Mouse (Mus musculus): ENCODE data around the gene Tmem191c. TPM values are rescaled to one million over a fixed set of nuclear protein-coding genes. Genes with fewer than 3 reads are reported as not detected.

Gene Tmem191c
- polyA plus RNA-seq, 1 experiment from 2014 or later, result 25.3 TPM

DNA sequence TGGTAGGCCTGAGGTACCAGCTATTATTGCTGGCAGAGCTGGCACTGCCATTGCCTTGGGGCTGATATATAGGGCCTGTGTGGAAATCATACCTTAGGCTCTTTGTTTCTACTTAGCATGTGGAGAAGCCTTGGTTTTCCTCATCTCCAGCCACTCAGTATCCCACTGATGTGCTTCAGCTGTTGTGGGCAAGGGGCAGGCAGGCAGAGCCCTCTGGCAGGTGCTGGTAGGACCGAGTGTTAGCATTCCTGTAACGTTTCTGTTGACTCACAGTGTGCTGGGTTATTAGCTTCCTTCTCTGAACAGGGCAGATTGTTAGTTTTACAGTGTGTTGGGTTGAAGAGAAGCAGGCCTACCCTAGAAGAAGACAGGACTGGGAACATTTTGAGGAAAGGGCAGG is 20.6 kb upstream of the Tmem191c start:
- 87% methylated on average over 2 of the region's 2 CpGs for WGBS
- Histone ChIP-seq H3K36me3 (ENCODE audit: control insufficient read depth, insufficient read depth, low read length) (peaks cover 45% of the 10 kb centered on the region), H3K9me3 (ENCODE audit: control insufficient read depth, low read length) (no peaks in the 10 kb centered on the region)

DNA sequence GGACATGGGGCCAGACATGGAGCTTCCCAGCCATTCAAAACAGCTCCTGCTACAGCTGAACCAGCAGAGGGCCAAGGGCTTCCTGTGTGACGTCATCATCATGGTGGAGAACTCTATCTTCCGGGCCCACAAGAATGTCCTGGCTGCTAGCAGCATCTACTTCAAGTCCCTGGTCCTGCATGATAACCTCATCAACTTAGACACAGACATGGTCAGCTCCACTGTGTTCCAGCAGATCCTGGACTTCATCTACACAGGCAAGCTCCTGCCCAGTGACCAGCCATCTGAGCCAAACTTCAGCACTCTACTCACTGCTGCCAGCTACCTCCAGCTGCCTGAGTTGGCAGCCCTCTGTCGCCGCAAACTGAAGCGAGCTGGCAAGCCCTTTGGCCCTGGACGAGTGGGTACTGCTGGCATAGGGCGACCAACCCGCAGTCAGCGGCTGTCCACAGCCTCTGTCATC is 18.5 kb upstream of the Tmem191c start:
- Histone ChIP-seq H3K4me2 (ENCODE audit: low read length) (no peak overlapping the region), H3K4me1 (ENCODE audit: control insufficient read depth, insufficient read depth, low read length) (peaks cover 18% of the 10 kb centered on the region)
- no peak for ATAC-seq (ENCODE audit: low FRiP score, low TSS enrichment)

More for the DNA sequence above, 20.6 kb upstream of the Tmem191c start:
- ATAC-seq (ENCODE audit: low FRiP score, low TSS enrichment), result no peak
- H3K27me3 ChIP-seq (ENCODE audit: control insufficient read depth, insufficient read depth, low read length), result no peaks in the 10 kb centered on the region
- no peak overlapping the region for H3K27ac ChIP-seq (replicated peaks; ENCODE audit: low read depth, low read length)
- H3K9ac ChIP-seq (replicated peaks; ENCODE audit: low read length), result no peak overlapping the region
- no peak for DNase-seq
- no peak overlapping the region for H3K4me3 ChIP-seq (replicated peaks; ENCODE audit: low read depth, low read length)
- no peak overlapping the region for H3K4me2 ChIP-seq (ENCODE audit: low read length)
- H3K4me1 ChIP-seq (ENCODE audit: control insufficient read depth, insufficient read depth, low read length), result peaks cover 29% of the 10 kb centered on the region

DNA sequence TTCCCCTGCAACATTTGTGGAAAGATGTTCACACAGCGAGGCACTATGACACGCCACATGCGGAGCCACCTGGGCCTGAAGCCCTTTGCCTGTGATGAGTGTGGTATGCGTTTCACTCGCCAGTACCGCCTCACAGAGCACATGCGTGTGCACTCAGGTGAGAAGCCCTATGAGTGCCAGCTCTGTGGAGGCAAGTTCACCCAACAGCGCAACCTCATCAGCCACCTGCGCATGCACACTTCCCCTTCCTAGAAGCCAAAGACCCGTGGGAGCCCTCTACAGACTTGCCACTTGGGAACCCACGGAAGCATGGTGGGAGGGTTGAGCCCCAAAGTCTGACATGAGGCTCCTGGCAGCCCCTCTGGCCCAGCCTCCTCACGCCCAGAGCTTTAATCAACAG is 17.0 kb upstream of the Tmem191c start:
- no peak overlapping the region for H3K27ac ChIP-seq (replicated peaks; ENCODE audit: low read depth, low read length)
- peaks cover 6% of the 10 kb centered on the region for H3K4me1 ChIP-seq (ENCODE audit: control insufficient read depth, insufficient read depth, low read length)
- H3K4me2 ChIP-seq (ENCODE audit: low read length), result no peak overlapping the region
- DNase-seq, result no peak
- no peaks in the 10 kb centered on the region for H3K9me3 ChIP-seq (ENCODE audit: control insufficient read depth, low read length)
- no peak for ATAC-seq (ENCODE audit: low FRiP score, low TSS enrichment)
- 97% methylated on average over 12 of the region's 12 CpGs for WGBS
- H3K4me3 ChIP-seq (replicated peaks; ENCODE audit: low read depth, low read length), result no peak overlapping the region
- H3K27me3 ChIP-seq (ENCODE audit: control insufficient read depth, insufficient read depth, low read length), result no peaks in the 10 kb centered on the region
- peaks cover 67% of the 10 kb centered on the region for H3K36me3 ChIP-seq (ENCODE audit: control insufficient read depth, insufficient read depth, low read length)
- no peak overlapping the region for H3K9ac ChIP-seq (replicated peaks; ENCODE audit: low read length)

More for the DNA sequence above, 18.5 kb upstream of the Tmem191c start:
- Histone ChIP-seq H3K9ac (replicated peaks; ENCODE audit: low read length) (no peak overlapping the region), H3K9me3 (ENCODE audit: control insufficient read depth, low read length) (no peaks in the 10 kb centered on the region), H3K36me3 (ENCODE audit: control insufficient read depth, insufficient read depth, low read length) (peaks cover 64% of the 10 kb centered on the region), H3K4me3 (replicated peaks; ENCODE audit: low read depth, low read length) (no peak overlapping the region), H3K27ac (replicated peaks; ENCODE audit: low read depth, low read length) (no peak overlapping the region), H3K27me3 (ENCODE audit: control insufficient read depth, insufficient read depth, low read length) (no peaks in the 10 kb centered on the region)
- WGBS, result 97% methylated on average over 9 of the region's 9 CpGs
- DNase-seq, result no peak

DNA sequence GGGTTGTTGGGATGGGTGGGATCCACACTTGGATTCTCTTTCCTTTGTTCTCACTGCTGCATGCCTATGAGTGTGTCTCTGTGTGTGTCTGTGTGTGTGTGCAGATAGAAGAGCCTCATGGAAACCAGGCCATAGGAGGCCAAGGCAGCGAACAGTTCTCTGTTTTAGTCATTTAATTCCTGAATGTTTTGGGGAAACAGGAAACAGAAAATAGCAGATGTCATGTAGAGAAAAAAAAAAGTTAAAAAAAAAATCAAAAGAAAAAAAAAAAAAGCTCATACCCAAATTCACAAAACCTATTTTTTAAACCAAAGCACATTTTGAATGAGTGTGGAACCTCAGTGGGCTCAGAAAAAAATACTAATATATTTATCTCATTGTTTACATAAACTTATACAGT is 14.5 kb upstream of the Tmem191c start:
- no peak overlapping the region for H3K4me2 ChIP-seq (ENCODE audit: low read length)
- peaks cover 58% of the 10 kb centered on the region for H3K36me3 ChIP-seq (ENCODE audit: control insufficient read depth, insufficient read depth, low read length)
- H3K9ac ChIP-seq (replicated peaks; ENCODE audit: low read length), result no peak overlapping the region
- ATAC-seq (ENCODE audit: low FRiP score, low TSS enrichment) (no peak), DNase-seq (no peak)
- no peaks in the 10 kb centered on the region for H3K9me3 ChIP-seq (ENCODE audit: control insufficient read depth, low read length)
- no peak overlapping the region for H3K4me3 ChIP-seq (replicated peaks; ENCODE audit: low read depth, low read length)
- H3K4me1 ChIP-seq (ENCODE audit: control insufficient read depth, insufficient read depth, low read length), result no peaks in the 10 kb centered on the region
- WGBS, result 97% methylated on average over 1 of the region's 1 CpGs
- no peaks in the 10 kb centered on the region for H3K27me3 ChIP-seq (ENCODE audit: control insufficient read depth, insufficient read depth, low read length)
- no peak overlapping the region for H3K27ac ChIP-seq (replicated peaks; ENCODE audit: low read depth, low read length)

DNA sequence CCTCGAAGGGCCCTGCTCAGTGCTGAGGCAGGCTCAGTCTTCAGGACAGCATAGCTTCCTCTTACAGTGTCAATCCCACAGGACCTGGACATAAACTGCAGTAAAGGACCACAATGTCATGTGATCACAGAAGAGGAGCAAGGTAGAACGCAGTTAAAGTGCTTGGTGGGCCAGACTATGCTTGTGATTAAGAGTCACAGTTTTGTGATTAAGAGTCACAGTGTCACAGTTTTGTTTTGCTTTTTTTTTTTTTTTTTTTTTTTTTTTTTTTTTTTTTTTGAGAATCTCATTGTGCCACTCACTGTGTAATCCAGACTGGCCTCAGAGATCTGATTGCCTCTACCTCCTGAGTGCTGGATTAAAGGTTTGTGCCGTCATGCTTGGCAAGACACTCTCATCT is 9.8 kb upstream of the Tmem191c start:
- Histone ChIP-seq H3K4me1 (ENCODE audit: control insufficient read depth, insufficient read depth, low read length) (no peaks in the 10 kb centered on the region), H3K9me3 (ENCODE audit: control insufficient read depth, low read length) (peaks cover 6% of the 10 kb centered on the region; the same call in 1 of the 2 replicates), H3K27ac (replicated peaks; ENCODE audit: low read depth, low read length) (no peak overlapping the region), H3K36me3 (ENCODE audit: control insufficient read depth, insufficient read depth, low read length) (peaks cover 13% of the 10 kb centered on the region; the same call in 1 of the 2 replicates), H3K27me3 (ENCODE audit: control insufficient read depth, insufficient read depth, low read length) (no peaks in the 10 kb centered on the region), H3K4me2 (ENCODE audit: low read length) (no peak overlapping the region), H3K4me3 (replicated peaks; ENCODE audit: low read depth, low read length) (no peak overlapping the region), H3K9ac (replicated peaks; ENCODE audit: low read length) (no peak overlapping the region)
- ATAC-seq (ENCODE audit: low FRiP score, low TSS enrichment) (no peak), DNase-seq (no peak)
- WGBS, result 52% methylated on average over 3 of the region's 3 CpGs

DNA sequence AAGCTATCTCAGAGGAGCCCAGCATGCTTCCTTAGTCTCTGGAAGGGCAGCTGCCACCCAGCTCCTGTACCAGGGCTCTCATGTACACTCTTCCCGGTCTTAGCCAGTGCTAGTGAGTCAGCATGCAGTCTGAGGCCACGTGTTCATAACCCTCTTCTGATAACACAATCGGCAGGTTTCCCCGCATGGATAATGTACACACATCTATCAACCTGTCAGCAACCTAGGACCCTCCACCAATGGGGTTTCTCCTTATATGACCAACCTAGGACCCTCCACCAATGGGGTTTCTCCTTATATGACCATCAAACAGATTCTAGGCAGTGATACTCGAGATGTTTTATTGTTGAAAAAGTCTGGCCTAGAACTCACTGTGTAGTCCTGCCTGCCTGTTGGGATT is 7.9 kb upstream of the Tmem191c start:
- no peaks in the 10 kb centered on the region for H3K27me3 ChIP-seq (ENCODE audit: control insufficient read depth, insufficient read depth, low read length)
- H3K27ac ChIP-seq (replicated peaks; ENCODE audit: low read depth, low read length), result no peak overlapping the region
- DNase-seq (no peak), ATAC-seq (ENCODE audit: low FRiP score, low TSS enrichment) (no peak)
- H3K36me3 ChIP-seq (ENCODE audit: control insufficient read depth, insufficient read depth, low read length), result no peaks in the 10 kb centered on the region
- no peak overlapping the region for H3K4me3 ChIP-seq (replicated peaks; ENCODE audit: low read depth, low read length)
- 85% methylated on average over 5 of the region's 5 CpGs for WGBS
- H3K4me1 ChIP-seq (ENCODE audit: control insufficient read depth, insufficient read depth, low read length), result no peaks in the 10 kb centered on the region
- H3K9ac ChIP-seq (replicated peaks; ENCODE audit: low read length), result no peak overlapping the region
- H3K4me2 ChIP-seq (ENCODE audit: low read length), result no peak overlapping the region
- H3K9me3 ChIP-seq (ENCODE audit: control insufficient read depth, low read length), result peaks cover 6% of the 10 kb centered on the region; the same call in 1 of the 2 replicates

DNA sequence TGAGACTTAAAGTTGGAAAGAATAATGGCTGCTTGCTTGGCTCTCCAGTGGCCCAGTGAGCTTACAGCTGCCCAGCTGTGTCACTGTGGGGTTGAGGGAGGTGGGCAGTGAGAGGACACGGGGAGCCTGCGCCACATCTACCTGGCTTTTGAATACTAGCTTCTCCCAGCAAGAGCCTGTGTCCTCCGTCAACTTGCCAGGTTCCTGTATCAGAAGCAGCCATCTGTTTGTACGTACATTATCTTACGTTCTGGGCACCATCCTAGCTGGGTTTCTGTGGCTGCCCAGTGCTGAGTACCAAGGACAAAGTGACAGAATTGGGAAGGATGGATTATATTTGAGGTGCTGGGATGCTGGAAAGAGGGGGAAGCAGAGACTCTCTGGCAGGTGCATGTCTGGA is 6.0 kb upstream of the Tmem191c start:
- H3K27me3 ChIP-seq (ENCODE audit: control insufficient read depth, insufficient read depth, low read length), result no peaks in the 10 kb centered on the region
- ATAC-seq (ENCODE audit: low FRiP score, low TSS enrichment), result no peak
- H3K27ac ChIP-seq (replicated peaks; ENCODE audit: low read depth, low read length), result no peak overlapping the region
- H3K9me3 ChIP-seq (ENCODE audit: control insufficient read depth, low read length), result peaks cover 6% of the 10 kb centered on the region; the same call in 1 of the 2 replicates
- no peaks in the 10 kb centered on the region for H3K36me3 ChIP-seq (ENCODE audit: control insufficient read depth, insufficient read depth, low read length)
- no peak for DNase-seq
- no peak overlapping the region for H3K4me2 ChIP-seq (ENCODE audit: low read length)
- WGBS, result 93% methylated on average over 5 of the region's 5 CpGs
- no peaks in the 10 kb centered on the region for H3K4me1 ChIP-seq (ENCODE audit: control insufficient read depth, insufficient read depth, low read length)
- H3K9ac ChIP-seq (replicated peaks; ENCODE audit: low read length), result no peak overlapping the region
- H3K4me3 ChIP-seq (replicated peaks; ENCODE audit: low read depth, low read length), result no peak overlapping the region

DNA sequence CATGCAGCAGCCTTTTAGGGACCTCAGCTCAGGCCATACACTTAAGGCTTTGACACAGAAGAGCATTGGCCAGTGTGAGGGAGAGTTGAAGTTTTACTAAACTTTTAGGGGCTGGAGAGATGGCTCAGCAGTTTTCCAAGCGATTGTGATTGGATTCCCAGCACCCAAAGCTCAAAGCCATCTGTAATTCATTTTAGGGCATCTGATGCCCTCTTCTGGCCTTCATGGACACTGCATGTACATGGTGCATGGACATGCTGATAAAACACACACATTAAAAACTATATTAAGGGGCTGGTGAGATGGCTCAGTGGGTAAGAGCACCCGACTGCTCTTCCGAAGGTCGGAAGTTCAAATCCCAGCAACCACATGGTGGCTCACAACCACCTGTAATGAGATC is 4.8 kb upstream of the Tmem191c start:
- Histone ChIP-seq H3K27me3 (ENCODE audit: control insufficient read depth, insufficient read depth, low read length) (no peaks in the 10 kb centered on the region), H3K27ac (replicated peaks; ENCODE audit: low read depth, low read length) (no peak overlapping the region), H3K9ac (replicated peaks; ENCODE audit: low read length) (no peak overlapping the region), H3K36me3 (ENCODE audit: control insufficient read depth, insufficient read depth, low read length) (no peaks in the 10 kb centered on the region), H3K4me1 (ENCODE audit: control insufficient read depth, insufficient read depth, low read length) (no peaks in the 10 kb centered on the region), H3K9me3 (ENCODE audit: control insufficient read depth, low read length) (peaks cover 6% of the 10 kb centered on the region; the same call in 1 of the 2 replicates), H3K4me2 (ENCODE audit: low read length) (no peak overlapping the region), H3K4me3 (replicated peaks; ENCODE audit: low read depth, low read length) (no peak overlapping the region)
- DNase-seq (no peak), ATAC-seq (ENCODE audit: low FRiP score, low TSS enrichment) (no peak)
- WGBS, result 75% methylated on average over 4 of the region's 4 CpGs

DNA sequence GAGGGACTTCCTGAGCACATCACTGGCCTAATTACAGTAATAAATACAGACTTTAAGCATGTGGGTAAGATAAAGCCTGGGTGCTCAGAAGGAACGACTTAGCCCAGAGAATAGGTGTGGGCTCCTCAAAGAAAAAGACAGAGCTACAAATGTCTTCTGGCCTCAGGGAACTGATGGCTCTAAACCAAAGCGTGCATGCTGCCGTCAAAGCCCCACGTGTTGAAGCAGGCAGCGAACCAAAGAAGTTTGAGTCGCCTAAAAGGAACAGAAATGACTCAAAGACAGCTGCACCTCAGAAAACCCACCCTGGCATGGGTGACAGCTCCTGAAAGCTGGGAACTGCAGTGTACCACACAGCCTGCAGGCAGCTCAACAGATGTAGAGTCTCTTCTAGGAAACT is 4.0 kb upstream of the Tmem191c start:
- WGBS, result 80% methylated on average over 6 of the region's 6 CpGs
- Histone ChIP-seq H3K36me3 (ENCODE audit: control insufficient read depth, insufficient read depth, low read length) (no peaks in the 10 kb centered on the region), H3K27me3 (ENCODE audit: control insufficient read depth, insufficient read depth, low read length) (peaks cover 2% of the 10 kb centered on the region), H3K9ac (replicated peaks; ENCODE audit: low read length) (no peak overlapping the region), H3K4me2 (ENCODE audit: low read length) (no peak overlapping the region), H3K4me3 (replicated peaks; ENCODE audit: low read depth, low read length) (no peak overlapping the region), H3K9me3 (ENCODE audit: control insufficient read depth, low read length) (peaks cover 6% of the 10 kb centered on the region; the same call in 1 of the 2 replicates), H3K27ac (replicated peaks; ENCODE audit: low read depth, low read length) (no peak overlapping the region), H3K4me1 (ENCODE audit: control insufficient read depth, insufficient read depth, low read length) (peaks cover 2% of the 10 kb centered on the region; the same call in 1 of the 2 replicates)
- DNase-seq, result no peak
- ATAC-seq (ENCODE audit: low FRiP score, low TSS enrichment), result no peak
